ENCODE assay signal across 7 mouse cellular contexts in genomic region chr7:109576321-109577314, GRCm38 (mm10). TPM values are rescaled to one million over a fixed set of nuclear protein-coding genes. Genes with fewer than 3 reads are reported as not detected.
A peak's percentile ranks its signal among the peaks of the same experiment; 100 is the strongest.
DNase-seq lines count a peak whose midpoint lies in the region; ATAC-seq and TF ChIP-seq lines count a peak whose summit lies in the region.

No protein-coding gene starts in this region.

- no peaks in the 10 kb centered on the region for H3K9me3 ChIP-seq in intestine, embryonic 14.5 days (ENCODE audit: control insufficient read depth, low read length)
- no peaks in the 10 kb centered on the region for H3K9me3 ChIP-seq in stomach, postnatal 0 days (ENCODE audit: control insufficient read depth, low read length)

- H3K4me1 ChIP-seq in intestine, embryonic 14.5 days (replicated peaks; ENCODE audit: control insufficient read depth, insufficient read depth, low read length) = peaks cover 19% of the 10 kb centered on the region
- H3K4me1 ChIP-seq in stomach, postnatal 0 days (replicated peaks; ENCODE audit: control insufficient read depth, insufficient read depth) = peaks cover 6% of the 10 kb centered on the region; the same call in 1 of the 2 replicates

- no peak overlapping the region for H3K9ac ChIP-seq in intestine, embryonic 14.5 days (ENCODE audit: low read length)
- no peak overlapping the region for H3K9ac ChIP-seq in stomach, postnatal 0 days (ENCODE audit: low read length)

- no peaks in the 10 kb centered on the region for H3K27me3 ChIP-seq in Patski
- H3K27me3 ChIP-seq in intestine, embryonic 14.5 days (replicated peaks; ENCODE audit: control insufficient read depth, insufficient read depth, low read length) = no peaks in the 10 kb centered on the region
- H3K27me3 ChIP-seq in stomach, postnatal 0 days (ENCODE audit: control insufficient read depth, insufficient read depth, low read length) = no peaks in the 10 kb centered on the region

- DNase-seq in kidney, postnatal 10 days = peak; percentile 45
- DNase-seq in kidney, adult 11 months = no peak
- peak; percentile 83 for DNase-seq in Patski (ENCODE audit: low read depth, low spot score)
- peak; percentile 25 for DNase-seq in embryo, embryonic 9.5 days (ENCODE audit: extremely low spot score)
- DNase-seq in intestine, embryonic 14.5 days (ENCODE audit: low spot score) = no peak
- DNase-seq in stomach, postnatal 0 days (ENCODE audit: low spot score) = no peak
- DNase-seq in adrenal gland, postnatal 25 days = no peak

- no peak overlapping the region for H3K4me2 ChIP-seq in intestine, embryonic 14.5 days (ENCODE audit: low read length)
- no peak overlapping the region for H3K4me2 ChIP-seq in stomach, postnatal 0 days (replicated peaks; ENCODE audit: low read depth)

- no peak overlapping the region for H3K4me3 ChIP-seq in intestine, embryonic 14.5 days (ENCODE audit: low read depth, low read length)
- H3K4me3 ChIP-seq in stomach, postnatal 0 days (ENCODE audit: low read depth, low read length) = no peak overlapping the region

- in situ Hi-C loops in Patski (cut with MboI; ENCODE audit: low pct_unique_long_range_greater_than_20kb) = no loop called here

- TF ChIP-seq CTCF in Patski (IDR thresholded peaks at IDR 0.05) = no peak
- TF ChIP-seq CTCF in stomach, postnatal 0 days (IDR thresholded peaks at IDR 0.05; ENCODE audit: low read depth) = no peak

- CTCF ChIA-PET in Patski (lab: Charles Lee) = interaction anchor here (0.7 to 2.7 kb wide), 7 partner anchors 7 to 131 kb away, joined by 3 to 10 read pairs (median 5); no protein-coding TSS in a partner anchor

- ATAC-seq in Patski = peak; percentile 96
- ATAC-seq in intestine, embryonic 14.5 days (replicated peaks; ENCODE audit: low FRiP score, low TSS enrichment, low read depth) = no peak
- ATAC-seq in stomach, postnatal 0 days (ENCODE audit: low FRiP score, low TSS enrichment) = peak; percentile 66; the same call in 1 of the 2 replicates

- peak overlapping the region; percentile 43 for H3K27ac ChIP-seq in intestine, embryonic 14.5 days (ENCODE audit: low read depth)
- peak overlapping the region; percentile 56 for H3K27ac ChIP-seq in stomach, postnatal 0 days (replicated peaks)

- no peak for TF ChIP-seq EP300 in stomach, postnatal 0 days (optimal IDR thresholded peaks at IDR 0.05)

- WGBS in intestine, embryonic 14.5 days = 43% methylated on average over 11 of the region's 11 CpGs
- WGBS in stomach, postnatal 0 days = 30% methylated on average over 11 of the region's 11 CpGs

- H3K36me3 ChIP-seq in intestine, embryonic 14.5 days (ENCODE audit: control insufficient read depth, insufficient read depth, low read length) = 0 out of 2 replicates have a peak, but pooled peaks cover 3% of the 10 kb centered on the region
- H3K36me3 ChIP-seq in stomach, postnatal 0 days (ENCODE audit: control insufficient read depth, insufficient read depth, low read length) = peaks cover 3% of the 10 kb centered on the region; the same call in 1 of the 2 replicates

- POLR2A ChIA-PET in Patski (lab: Charles Lee) = interaction anchor here (1.0 to 1.8 kb wide), 12 partner anchors 10 to 96 kb away, joined by 3 to 14 read pairs (median 4); no protein-coding TSS in a partner anchor

RNA-seq across cellular contexts. Expression of gene Rpl27a, which starts 57.7 kb away (rescaled TPM):
- polyA plus RNA-seq in Patski (2021) = 478 TPM
- 164 and 177 TPM in 2 replicates for polyA plus RNA-seq in intestine, embryonic 14.5 days (2014; fragmentation: Nextera tagmentation; extraction: Ambion mirVana)
- 122 and 123 TPM in 2 replicates for polyA plus RNA-seq in stomach, postnatal 0 days (2015; fragmentation: Nextera tagmentation; extraction: Ambion mirVana)
- 201 and 220 TPM in 2 replicates for total RNA-seq in adrenal gland, postnatal 25 days (2021)

Comparison
In these comparisons a context has a peak if more than half of its experiments do, and no peak if none do; other contexts are left out.
1. DNase-seq: peak in kidney, postnatal 10 days (single experiment), Patski (single experiment) and embryo, embryonic 9.5 days (single experiment); none in kidney, adult 11 months (single experiment), intestine, embryonic 14.5 days (single experiment), stomach, postnatal 0 days (single experiment) and adrenal gland, postnatal 25 days (single experiment).